Mouse (Mus musculus): ENCODE measurements at regions not wholly inside any gene's neighbourhood (a gene's known extent, or its start where the extent isn't known, plus 50 kb on each side); places are given as distances from the start of the nearest gene placed in this dataset.

GRCm38 (mm10) chr15:67391918-67392317 is 891.2 kb upstream of the Lrrc6 start:
- no peak for DNase-seq (ENCODE audit: low spot score in 2 of 2)

GRCm38 (mm10) chr15:67388514-67388913 is 887.8 kb upstream of the Lrrc6 start:
- no peak for DNase-seq (ENCODE audit: low spot score in 2 of 2)

- DNase-seq (ENCODE audit: low spot score in 2 of 2) = no peak
These were observed 886.2 kb upstream of the Lrrc6 start for GRCm38 (mm10) chr15:67386896-67387295.

- DNase-seq (ENCODE audit: low spot score in 2 of 2) = no peak
These were observed 872.9 kb upstream of the Lrrc6 start for GRCm38 (mm10) chr15:67373599-67373998.

GRCm38 (mm10) chr15:67373030-67373429 is 872.3 kb upstream of the Lrrc6 start:
- DNase-seq (ENCODE audit: low spot score in 2 of 2) = no peak

GRCm38 (mm10) chr15:67364099-67364756 is 863.5 kb upstream of the Lrrc6 start:
- no peak for DNase-seq (ENCODE audit: low spot score in 2 of 2)

GRCm38 (mm10) chr15:67361012-67361571 is 860.4 kb upstream of the Lrrc6 start:
- no peak for DNase-seq (ENCODE audit: low spot score in 2 of 2)

GRCm38 (mm10) chr15:67357867-67358266 is 857.2 kb upstream of the Lrrc6 start:
- no peak for DNase-seq (ENCODE audit: low spot score in 2 of 2)

- no peak for DNase-seq (ENCODE audit: low spot score in 2 of 2)
These were observed 854.6 kb upstream of the Lrrc6 start for GRCm38 (mm10) chr15:67355334-67355733.

- DNase-seq (ENCODE audit: low spot score in 2 of 2) = no peak
These were observed 854.0 kb upstream of the Lrrc6 start for GRCm38 (mm10) chr15:67354598-67355159.

GRCm38 (mm10) chr15:67349501-67349900 is 848.8 kb upstream of the Lrrc6 start:
- no peak for DNase-seq (ENCODE audit: low spot score in 2 of 2)

- DNase-seq (ENCODE audit: low spot score in 2 of 2) = no peak
These were observed 844.8 kb upstream of the Lrrc6 start for GRCm38 (mm10) chr15:67345179-67346148.

- DNase-seq (ENCODE audit: low spot score in 2 of 2) = no peak
These were observed 841.3 kb upstream of the Lrrc6 start for GRCm38 (mm10) chr15:67342050-67342449.

- DNase-seq (ENCODE audit: low spot score in 2 of 2) = no peak
These were observed 836.3 kb upstream of the Lrrc6 start for GRCm38 (mm10) chr15:67337040-67337395.

- no peak for DNase-seq (ENCODE audit: low spot score in 2 of 2)
These were observed 835.8 kb upstream of the Lrrc6 start for GRCm38 (mm10) chr15:67336294-67337039.

GRCm38 (mm10) chr15:67332521-67332920 is 831.8 kb upstream of the Lrrc6 start:
- no peak for DNase-seq (ENCODE audit: low spot score in 2 of 2)

- no peak for DNase-seq (ENCODE audit: low spot score in 2 of 2)
These were observed 819.6 kb upstream of the Lrrc6 start for GRCm38 (mm10) chr15:67320292-67320691.

GRCm38 (mm10) chr15:67315202-67315601 is 814.5 kb upstream of the Lrrc6 start:
- DNase-seq (ENCODE audit: low spot score in 2 of 2) = no peak

- no peak for DNase-seq (ENCODE audit: low spot score in 2 of 2)
These were observed 812.9 kb upstream of the Lrrc6 start for GRCm38 (mm10) chr15:67313648-67314047.

- no peak for DNase-seq (ENCODE audit: low spot score in 2 of 2)
These were observed 805.0 kb upstream of the Lrrc6 start for GRCm38 (mm10) chr15:67305681-67306080.

GRCm38 (mm10) chr15:67303804-67304203 is 803.1 kb upstream of the Lrrc6 start:
- no peak for DNase-seq (ENCODE audit: low spot score in 2 of 2)

All from frontal cortex, postnatal 14 days (tissue).